Comparison of ENCODE assay signal across 19 mouse cellular contexts in the genomic region with DNA sequence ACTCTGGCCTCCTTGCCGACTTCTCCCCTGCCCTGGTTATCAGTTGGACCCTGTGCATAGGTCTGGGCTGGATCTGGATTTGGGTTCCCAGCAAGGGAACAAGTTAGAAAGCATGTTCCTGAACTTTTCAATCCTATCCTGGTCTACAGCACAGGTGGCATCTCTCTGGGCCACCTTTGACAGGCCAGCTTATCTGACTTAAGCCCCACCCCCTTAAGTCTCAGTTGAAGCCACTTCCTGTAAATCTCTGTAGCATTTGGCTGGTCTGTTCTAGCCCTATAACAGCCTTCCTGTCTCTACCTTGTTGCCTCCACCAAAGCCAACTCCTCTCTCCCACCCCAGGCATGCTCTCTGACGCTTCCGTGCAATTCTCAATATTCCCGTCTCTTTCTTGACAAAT. TPM values are rescaled to one million over a fixed set of nuclear protein-coding genes. Genes with fewer than 3 reads are reported as not detected.
DNase-seq lines count a peak whose midpoint lies in the region; ATAC-seq and TF ChIP-seq lines count a peak whose summit lies in the region.
"Had no signal": no experiment of that assay in that cellular context is flagged by ENCODE, and none has a peak within 500 bp of the region (broad histone marks: within the 10 kb centered on the region; RNA-seq: fewer than 3 reads in every experiment).

No protein-coding gene starts in this region.

- ATAC-seq in forebrain, embryonic 16.5 days: no peak
- ATAC-seq in lung, postnatal 0 days: no peak
- no peak for ATAC-seq in hindbrain, embryonic 12.5 days (ENCODE audit: low FRiP score)
- ATAC-seq: forebrain, embryonic 13.5 days; liver, embryonic 12.5 days had no signal

- H3K36me3 ChIP-seq in forebrain, embryonic 10.5 days (replicated peaks): peaks cover 7% of the 10 kb centered on the region
- H3K36me3 ChIP-seq in forebrain, embryonic 16.5 days (ENCODE audit: control insufficient read depth, insufficient read depth): no peaks in the 10 kb centered on the region
- H3K36me3 ChIP-seq in lung, postnatal 0 days (ENCODE audit: insufficient read depth, low read length): no peaks in the 10 kb centered on the region
- H3K36me3 ChIP-seq in hindbrain, embryonic 12.5 days: no peaks in the 10 kb centered on the region
- H3K36me3 ChIP-seq: lung, embryonic 15.5 days had no signal

- H3K4me1 ChIP-seq in forebrain, embryonic 10.5 days: peaks cover 10% of the 10 kb centered on the region
- H3K4me1 ChIP-seq in forebrain, embryonic 16.5 days (replicated peaks; ENCODE audit: control insufficient read depth, insufficient read depth, low read length): peaks cover 8% of the 10 kb centered on the region
- H3K4me1 ChIP-seq in lung, postnatal 0 days (ENCODE audit: insufficient read depth, low read depth, low read length): no peaks in the 10 kb centered on the region; the same call in 1 of the 2 replicates
- peaks cover 10% of the 10 kb centered on the region; the same call in 1 of the 2 replicates for H3K4me1 ChIP-seq in hindbrain, embryonic 12.5 days

- H3K9ac ChIP-seq in forebrain, embryonic 16.5 days (replicated peaks; ENCODE audit: low read depth, low read length): no peak overlapping the region
- H3K9ac ChIP-seq in lung, postnatal 0 days (replicated peaks; ENCODE audit: low read depth): no peak overlapping the region
- no peak overlapping the region for H3K9ac ChIP-seq in hindbrain, embryonic 12.5 days
- H3K9ac ChIP-seq: forebrain, embryonic 13.5 days; liver, embryonic 12.5 days; lung, embryonic 15.5 days had no signal

- WGBS in forebrain, embryonic 10.5 days: 93% methylated on average over 4 of the region's 4 CpGs
- 88% methylated on average over 4 of the region's 4 CpGs for WGBS in forebrain, embryonic 16.5 days
- WGBS in lung, postnatal 0 days: 41% methylated on average over 4 of the region's 4 CpGs
- 89% methylated on average over 4 of the region's 4 CpGs for WGBS in hindbrain, embryonic 12.5 days

- TF ChIP-seq EP300 in lung, postnatal 0 days (IDR thresholded peaks at IDR 0.05): no peak

- no peak for TF ChIP-seq CTCF in lung, postnatal 0 days (IDR thresholded peaks at IDR 0.05)

- no peak overlapping the region for H3K4me3 ChIP-seq in forebrain, embryonic 10.5 days
- no peak overlapping the region for H3K4me3 ChIP-seq in forebrain, embryonic 16.5 days (replicated peaks; ENCODE audit: low read length)
- H3K4me3 ChIP-seq in lung, postnatal 0 days (ENCODE audit: low read depth, low read length): no peak overlapping the region
- H3K4me3 ChIP-seq in hindbrain, embryonic 12.5 days: no peak overlapping the region
- H3K4me3 ChIP-seq: forebrain, embryonic 13.5 days; hindbrain, embryonic 10.5 days; liver, embryonic 12.5 days; lung, embryonic 15.5 days had no signal

- H3K4me2 ChIP-seq in forebrain, embryonic 16.5 days (ENCODE audit: low read length): no peak overlapping the region
- H3K4me2 ChIP-seq in lung, postnatal 0 days (replicated peaks; ENCODE audit: low read depth, low read length): no peak overlapping the region
- no peak overlapping the region for H3K4me2 ChIP-seq in hindbrain, embryonic 12.5 days (replicated peaks)
- H3K4me2 ChIP-seq: forebrain, embryonic 13.5 days; liver, embryonic 12.5 days; lung, embryonic 15.5 days had no signal

- intact Hi-C loops in left cerebral cortex, postnatal 25 days (cut with DNase I): no loop called here

- no peaks in the 10 kb centered on the region for H3K27me3 ChIP-seq in forebrain, embryonic 10.5 days (ENCODE audit: poor library complexity, severe bottlenecking)
- H3K27me3 ChIP-seq in forebrain, embryonic 16.5 days (replicated peaks; ENCODE audit: control insufficient read depth, insufficient read depth, low read length): no peaks in the 10 kb centered on the region
- no peaks in the 10 kb centered on the region for H3K27me3 ChIP-seq in lung, postnatal 0 days (replicated peaks; ENCODE audit: insufficient read depth, low read length)
- no peaks in the 10 kb centered on the region for H3K27me3 ChIP-seq in hindbrain, embryonic 12.5 days
- H3K27me3 ChIP-seq: forebrain, embryonic 13.5 days; liver, embryonic 12.5 days; lung, embryonic 15.5 days had no signal

- H3K27ac ChIP-seq in forebrain, embryonic 10.5 days: peak overlapping the region; percentile 7; the same call in 1 of the 2 replicates
- no peak overlapping the region for H3K27ac ChIP-seq in forebrain, embryonic 16.5 days (ENCODE audit: low read length)
- no peak overlapping the region for H3K27ac ChIP-seq in lung, postnatal 0 days (ENCODE audit: low read length)
- H3K27ac ChIP-seq in hindbrain, embryonic 12.5 days: no peak overlapping the region
- H3K27ac ChIP-seq: forebrain, embryonic 13.5 days; hindbrain, embryonic 10.5 days; liver, embryonic 12.5 days; lung, embryonic 15.5 days had no signal

- no peaks in the 10 kb centered on the region for H3K9me3 ChIP-seq in forebrain, embryonic 10.5 days
- no peaks in the 10 kb centered on the region for H3K9me3 ChIP-seq in forebrain, embryonic 16.5 days (ENCODE audit: control insufficient read depth, low read length)
- no peaks in the 10 kb centered on the region for H3K9me3 ChIP-seq in lung, postnatal 0 days (ENCODE audit: low read length)
- no peaks in the 10 kb centered on the region for H3K9me3 ChIP-seq in hindbrain, embryonic 12.5 days (replicated peaks)
- H3K9me3 ChIP-seq: forebrain, embryonic 13.5 days; hindbrain, embryonic 10.5 days; liver, embryonic 12.5 days; lung, embryonic 15.5 days had no signal

- DNase-seq in forebrain, embryonic 10.5 days (ENCODE audit: extremely low spot score, low spot score): no peak
- DNase-seq in lung, postnatal 0 days (ENCODE audit: low spot score): peak; percentile 24
- DNase-seq in lung, postnatal 36 days: no peak
- DNase-seq in thymus, postnatal 0 days (ENCODE audit: low spot score): peak; percentile 19
- DNase-seq in thymus, adult 18-20 months: no peak
- DNase-seq in left cerebral cortex, postnatal 25 days (ENCODE audit: low spot score in 2 of 2): no peak
- DNase-seq: cerebellum, adult 2 months; cerebellum, postnatal 36 days; gastrocnemius, postnatal 14 days; kidney, adult 8-10 months; kidney, postnatal 14 days; right cerebral cortex, postnatal 4 days; thymus, adult 2 months had no signal

RNA-seq across cellular contexts. Expression of gene Trpv2, which starts 24.3 kb away (rescaled TPM):
- polyA plus RNA-seq in forebrain, embryonic 10.5 days (2016; fragmentation: Nextera tagmentation; extraction: Ambion mirVana): 2.1 and 2.5 TPM in 2 replicates
- polyA plus RNA-seq in forebrain, embryonic 16.5 days (2015; fragmentation: Nextera tagmentation; extraction: Ambion mirVana): 19.1 and 27.2 TPM in 2 replicates
- 6.1 and 6.2 TPM in 2 replicates for polyA plus RNA-seq in lung, postnatal 0 days (2015; fragmentation: Nextera tagmentation; extraction: Ambion mirVana)
- polyA plus RNA-seq in thymus, postnatal 0 days (2015; fragmentation: Nextera tagmentation; extraction: Ambion mirVana): 48.1 and 51.6 TPM in 2 replicates
- polyA plus RNA-seq in hindbrain, embryonic 12.5 days (2016; fragmentation: Nextera tagmentation; extraction: Ambion mirVana): 10.8 and 14.3 TPM in 2 replicates
- total RNA-seq in left cerebral cortex, postnatal 25 days (2021): 10 to 100 TPM; 16.6 to 18.7 TPM

RNA-seq across cellular contexts. Expression of gene Ubb, which starts 47.6 kb away (rescaled TPM):
- 3,270 and 3,283 TPM in 2 replicates for polyA plus RNA-seq in forebrain, embryonic 10.5 days (2016; fragmentation: Nextera tagmentation; extraction: Ambion mirVana)
- polyA plus RNA-seq in forebrain, embryonic 16.5 days (2015; fragmentation: Nextera tagmentation; extraction: Ambion mirVana): 4,671 and 4,745 TPM in 2 replicates
- 2,346 and 2,640 TPM in 2 replicates for polyA plus RNA-seq in lung, postnatal 0 days (2015; fragmentation: Nextera tagmentation; extraction: Ambion mirVana)
- polyA plus RNA-seq in thymus, postnatal 0 days (2015; fragmentation: Nextera tagmentation; extraction: Ambion mirVana): 3,204 and 3,318 TPM in 2 replicates
- polyA plus RNA-seq in hindbrain, embryonic 12.5 days (2016; fragmentation: Nextera tagmentation; extraction: Ambion mirVana): 3,674 and 3,736 TPM in 2 replicates
- 1,000 to 10,000 TPM; 1,728 to 1,830 TPM for total RNA-seq in left cerebral cortex, postnatal 25 days (2021)

RNA-seq across cellular contexts. Expression of gene Lrrc75a, which starts 49.8 kb away (rescaled TPM):
- polyA plus RNA-seq in forebrain, embryonic 10.5 days (2016; fragmentation: Nextera tagmentation; extraction: Ambion mirVana): 9.1 and 10.0 TPM in 2 replicates
- 9.7 and 10.6 TPM in 2 replicates for polyA plus RNA-seq in forebrain, embryonic 16.5 days (2015; fragmentation: Nextera tagmentation; extraction: Ambion mirVana)
- polyA plus RNA-seq in lung, postnatal 0 days (2015; fragmentation: Nextera tagmentation; extraction: Ambion mirVana): 15.0 and 18.2 TPM in 2 replicates
- 2.2 and 3.4 TPM in 2 replicates for polyA plus RNA-seq in thymus, postnatal 0 days (2015; fragmentation: Nextera tagmentation; extraction: Ambion mirVana)
- polyA plus RNA-seq in hindbrain, embryonic 12.5 days (2016; fragmentation: Nextera tagmentation; extraction: Ambion mirVana): 18.0 and 19.1 TPM in 2 replicates
- 10 to 100 TPM; 18.0 to 20.0 TPM for total RNA-seq in left cerebral cortex, postnatal 25 days (2021)

RNA-seq across cellular contexts. Expression of gene Mmgt2, which starts 49.9 kb away (rescaled TPM):
- polyA plus RNA-seq in forebrain, embryonic 10.5 days (2016; fragmentation: Nextera tagmentation; extraction: Ambion mirVana): 38.6 and 39.0 TPM in 2 replicates
- polyA plus RNA-seq in forebrain, embryonic 16.5 days (2015; fragmentation: Nextera tagmentation; extraction: Ambion mirVana): 28.5 and 29.2 TPM in 2 replicates
- 22.3 and 27.9 TPM in 2 replicates for polyA plus RNA-seq in lung, postnatal 0 days (2015; fragmentation: Nextera tagmentation; extraction: Ambion mirVana)
- 54.3 and 63.7 TPM in 2 replicates for polyA plus RNA-seq in thymus, postnatal 0 days (2015; fragmentation: Nextera tagmentation; extraction: Ambion mirVana)
- 34.5 and 38.7 TPM in 2 replicates for polyA plus RNA-seq in hindbrain, embryonic 12.5 days (2016; fragmentation: Nextera tagmentation; extraction: Ambion mirVana)
- total RNA-seq in left cerebral cortex, postnatal 25 days (2021): 10 to 100 TPM; 18.4 to 20.2 TPM

RNA-seq across cellular contexts. Expression of gene Cenpv, which starts 59.5 kb away (rescaled TPM):
- polyA plus RNA-seq in forebrain, embryonic 10.5 days (2016; fragmentation: Nextera tagmentation; extraction: Ambion mirVana): 35.6 and 38.6 TPM in 2 replicates
- 79.5 and 86.3 TPM in 2 replicates for polyA plus RNA-seq in forebrain, embryonic 16.5 days (2015; fragmentation: Nextera tagmentation; extraction: Ambion mirVana)
- polyA plus RNA-seq in lung, postnatal 0 days (2015; fragmentation: Nextera tagmentation; extraction: Ambion mirVana): 5.4 and 6.4 TPM in 2 replicates
- 20.8 and 21.2 TPM in 2 replicates for polyA plus RNA-seq in thymus, postnatal 0 days (2015; fragmentation: Nextera tagmentation; extraction: Ambion mirVana)
- 47.2 and 51.6 TPM in 2 replicates for polyA plus RNA-seq in hindbrain, embryonic 12.5 days (2016; fragmentation: Nextera tagmentation; extraction: Ambion mirVana)
- 10 to 100 TPM; 41.4 to 44.3 TPM for total RNA-seq in left cerebral cortex, postnatal 25 days (2021)

Comparison
In these comparisons a context has a peak if more than half of its experiments do, and no peak if none do; other contexts are left out.
1. DNase-seq: peak in lung, postnatal 0 days (single experiment) and thymus, postnatal 0 days (single experiment); none in forebrain, embryonic 10.5 days (single experiment), lung, postnatal 36 days (single experiment), thymus, adult 18-20 months (0 of 2) and left cerebral cortex, postnatal 25 days (0 of 2).